Comparison of ENCODE assay signal across 6 mouse cellular contexts in the genomic region with DNA sequence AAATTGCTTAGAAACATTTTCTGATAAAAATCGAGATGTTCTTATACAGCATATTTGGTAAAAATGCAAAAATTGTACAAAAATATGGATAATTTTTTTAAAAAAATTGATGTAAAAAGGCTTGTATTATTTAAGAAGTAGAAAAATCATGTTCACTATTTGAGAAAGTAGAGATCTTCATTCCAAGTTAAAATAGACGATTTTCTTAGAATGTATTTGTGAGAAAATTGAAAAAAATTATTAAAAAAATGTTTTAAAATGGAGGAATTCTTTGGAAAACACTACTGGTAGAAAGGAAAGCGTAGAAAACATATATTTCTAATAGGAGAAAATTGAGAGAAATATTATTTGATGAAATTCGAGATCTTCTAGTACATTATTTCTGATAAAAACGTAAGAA.
DNase-seq lines count a peak whose midpoint lies in the region; ATAC-seq and TF ChIP-seq lines count a peak whose summit lies in the region.
"Not testable (repeated sequence)": the region's sequence is repeated elsewhere in the genome, so short reads cannot be mapped to it uniquely, and the experiment has no call there.

No protein-coding gene starts in this region.

- not testable (repeated sequence) for H3K9me3 ChIP-seq in MEL (replicated peaks; ENCODE audit: insufficient read depth, low read length); hindbrain, embryonic 11.5 days (ENCODE audit: control insufficient read depth, low read length); midbrain, embryonic 11.5 days (ENCODE audit: control insufficient read depth, low read length)

- H3K9ac ChIP-seq in MEL (ENCODE audit: control insufficient read depth, low read depth, low read length, poor library complexity, severe bottlenecking); hindbrain, embryonic 11.5 days (ENCODE audit: low read depth, low read length); midbrain, embryonic 11.5 days (ENCODE audit: low read length): not testable (repeated sequence)

- not testable (repeated sequence) for TF ChIP-seq RAD21 in MEL (IDR thresholded peaks at IDR 0.05; ENCODE audit: low read depth, low read length)

- H3K4me1 ChIP-seq in MEL (ENCODE audit: control insufficient read depth in 1 of 2, insufficient read depth in 2 of 2, low read length in 2 of 2); hindbrain, embryonic 11.5 days (replicated peaks; ENCODE audit: control insufficient read depth, insufficient read depth, low read length); midbrain, embryonic 11.5 days (ENCODE audit: control insufficient read depth, insufficient read depth, low read length): not testable (repeated sequence)

- not testable (repeated sequence) for H3K4me3 ChIP-seq in MEL (ENCODE audit: control insufficient read depth in 1 of 2, insufficient read depth in 1 of 2, low read depth in 2 of 2, low read length in 2 of 2); hindbrain, embryonic 11.5 days (ENCODE audit: low read depth, low read length); midbrain, embryonic 11.5 days (ENCODE audit: low read depth, low read length)

- DNase-seq in MEL (ENCODE audit: low read depth, low spot score) (peak; percentile 58), MEL-GATA-1-ER (ENCODE audit: extremely low read depth, low read depth) (peak; percentile 19), NIH3T3 (ENCODE audit: low read depth) (peak; percentile 3)
- peak; percentile 1 for DNase-seq in embryo, embryonic 10.5 days (ENCODE audit: low spot score)
- DNase-seq in hindbrain, embryonic 11.5 days (ENCODE audit: low spot score), result peak; percentile 10
- peak; percentile 86 for DNase-seq in midbrain, embryonic 11.5 days (ENCODE audit: low spot score, missing footprints)

- H3K79me2 ChIP-seq in MEL (ENCODE audit: control insufficient read depth, insufficient read depth, low read length, poor library complexity), result not testable (repeated sequence)

- TF ChIP-seq EP300 in MEL (IDR thresholded peaks at IDR 0.05; ENCODE audit: low read depth in 1 of 2, low read length in 2 of 2), result not testable (repeated sequence)

- WGBS in hindbrain, embryonic 11.5 days, result 87% methylated on average over 5 of the region's 5 CpGs
- WGBS in midbrain, embryonic 11.5 days, result 91% methylated on average over 5 of the region's 5 CpGs

- not testable (repeated sequence) for TF ChIP-seq POLR2A in MEL (IDR thresholded peaks at IDR 0.05; ENCODE audit: control insufficient read depth in 1 of 2, insufficient read depth in 1 of 2, low read depth in 1 of 2, low read length in 2 of 2, poor library complexity in 1 of 2)

- not testable (repeated sequence) for H3K27ac ChIP-seq in MEL (ENCODE audit: control insufficient read depth, low read depth, low read length); hindbrain, embryonic 11.5 days (ENCODE audit: low read depth, low read length); midbrain, embryonic 11.5 days (ENCODE audit: low read depth, low read length)

- not testable (repeated sequence) for H3K36me3 ChIP-seq in MEL (ENCODE audit: control insufficient read depth in 1 of 2, insufficient read depth in 2 of 2, low read length in 2 of 2); hindbrain, embryonic 11.5 days (ENCODE audit: control insufficient read depth, insufficient read depth, low read length); midbrain, embryonic 11.5 days (ENCODE audit: control insufficient read depth, insufficient read depth, low read length)

- not testable (repeated sequence) for ATAC-seq in hindbrain, embryonic 11.5 days (ENCODE audit: low FRiP score); midbrain, embryonic 11.5 days (ENCODE audit: low FRiP score)

- not testable (repeated sequence) for TF ChIP-seq CTCF in MEL (IDR thresholded peaks at IDR 0.05 in 2 of 3, conservative IDR thresholded peaks at IDR 0.05 in 1 of 3; ENCODE audit: control insufficient read depth in 1 of 3, insufficient read depth in 1 of 3, low read depth in 2 of 3, low read length in 3 of 3, poor library complexity in 1 of 3, severe bottlenecking in 1 of 3)

- not testable (repeated sequence) for H3K4me2 ChIP-seq in hindbrain, embryonic 11.5 days (replicated peaks; ENCODE audit: low read depth, low read length); midbrain, embryonic 11.5 days

- H3K27me3 ChIP-seq in MEL (ENCODE audit: control insufficient read depth in 1 of 2, insufficient read depth in 2 of 2, low read length in 2 of 2), result peaks cover 0 to 11% of the 10 kb centered on the region in 2 experiments; a peak in 3 of 4 replicates
- not testable (repeated sequence) for H3K27me3 ChIP-seq in hindbrain, embryonic 11.5 days (ENCODE audit: control insufficient read depth, insufficient read depth, low read length); midbrain, embryonic 11.5 days (ENCODE audit: control insufficient read depth, insufficient read depth, low read length)

Comparison
In these comparisons a context has a peak if more than half of its experiments do, and no peak if none do; other contexts are left out.
1. DNase-seq: peak in every context shown above with its lines; median percentile 86 in midbrain, embryonic 11.5 days; 58 in MEL; 19 in MEL-GATA-1-ER; 10 in hindbrain, embryonic 11.5 days; 3 in NIH3T3; 1 in embryo, embryonic 10.5 days.